Mouse (Mus musculus): Measurements from ENCODE around the gene Stat4. TPM values are rescaled to one million over a fixed set of nuclear protein-coding genes. Genes with fewer than 3 reads are reported as not detected.

Gene Stat4
- polyA plus RNA-seq, 1 experiment from 2014 or later: 2.1 TPM

GRCm38 (mm10) chr1:52102795-52103194, 115.8 kb downstream of the Stat4 start:
- Histone ChIP-seq H3K36me3 (no peaks in the 10 kb centered on the region), H3K27me3 (replicated peaks) (0 out of 2 replicates have a peak, but pooled peaks cover 6% of the 10 kb centered on the region), H3K4me3 (no peak overlapping the region), H3K9me3 (no peaks in the 10 kb centered on the region), H3K9ac (no peak overlapping the region), H3K4me2 (no peak overlapping the region), H3K4me1 (no peaks in the 10 kb centered on the region), H3K27ac (replicated peaks) (no peak overlapping the region)
- WGBS: 71% methylated on average over 8 of the region's 8 CpGs
- no peak for ATAC-seq (ENCODE audit: extremely low read depth, insufficient number of reproducible peaks, low FRiP score, low TSS enrichment)

- no peaks in the 10 kb centered on the region for H3K9me3 ChIP-seq
- no peaks in the 10 kb centered on the region for H3K4me1 ChIP-seq
- no peak overlapping the region for H3K4me3 ChIP-seq
- no peak overlapping the region for H3K4me2 ChIP-seq
- H3K9ac ChIP-seq: no peak overlapping the region
- ATAC-seq (ENCODE audit: extremely low read depth, insufficient number of reproducible peaks, low FRiP score, low TSS enrichment): no peak
- H3K36me3 ChIP-seq: no peaks in the 10 kb centered on the region
- no peak overlapping the region for H3K27ac ChIP-seq (replicated peaks)
- no peaks in the 10 kb centered on the region for H3K27me3 ChIP-seq (replicated peaks)
- whole genome bisulfite sequencing: 83% methylated on average over 11 of the region's 11 CpGs
Measured at GRCm38 (mm10) chr1:52107206-52107605, 120.3 kb downstream of the Stat4 start.

- no peak overlapping the region for H3K4me2 ChIP-seq
- 49% methylated on average over 3 of the region's 3 CpGs for WGBS
- H3K9ac ChIP-seq: no peak overlapping the region
- H3K36me3 ChIP-seq: no peaks in the 10 kb centered on the region
- H3K27me3 ChIP-seq (replicated peaks): no peaks in the 10 kb centered on the region; the same call in 1 of the 2 replicates
- no peak for ATAC-seq (ENCODE audit: extremely low read depth, insufficient number of reproducible peaks, low FRiP score, low TSS enrichment)
- no peak overlapping the region for H3K4me3 ChIP-seq
- peaks cover 6% of the 10 kb centered on the region for H3K4me1 ChIP-seq
- no peaks in the 10 kb centered on the region for H3K9me3 ChIP-seq
- H3K27ac ChIP-seq (replicated peaks): no peak overlapping the region
Measured at GRCm38 (mm10) chr1:52111217-52111616, 124.3 kb downstream of the Stat4 start.

GRCm38 (mm10) chr1:52112301-52112700, 125.4 kb downstream of the Stat4 start:
- 76% methylated on average over 1 of the region's 1 CpGs for WGBS
- no peak for ATAC-seq (ENCODE audit: extremely low read depth, insufficient number of reproducible peaks, low FRiP score, low TSS enrichment)

GRCm38 (mm10) chr1:52113067-52113665, 126.2 kb downstream of the Stat4 start:
- Histone ChIP-seq H3K4me2 (peak overlapping the region; percentile 69), H3K27me3 (replicated peaks) (no peaks in the 10 kb centered on the region; the same call in 1 of the 2 replicates), H3K36me3 (no peaks in the 10 kb centered on the region), H3K27ac (replicated peaks) (peak overlapping the region; percentile 76), H3K9me3 (no peaks in the 10 kb centered on the region), H3K9ac (peak overlapping the region; percentile 76), H3K4me1 (peaks cover 6% of the 10 kb centered on the region), H3K4me3 (peak overlapping the region; percentile 47)
- 22% methylated on average over 7 of the region's 7 CpGs for WGBS
- no peak; the same call in 1 of the 2 replicates for ATAC-seq (ENCODE audit: extremely low read depth, insufficient number of reproducible peaks, low FRiP score, low TSS enrichment)

More at GRCm38 (mm10) chr1:52112301-52112700, 125.4 kb downstream of the Stat4 start:
- Histone ChIP-seq H3K4me2 (no peak overlapping the region), H3K4me3 (no peak overlapping the region), H3K9me3 (no peaks in the 10 kb centered on the region), H3K27ac (replicated peaks) (no peak overlapping the region), H3K9ac (no peak overlapping the region), H3K27me3 (replicated peaks) (no peaks in the 10 kb centered on the region; the same call in 1 of the 2 replicates), H3K4me1 (peaks cover 6% of the 10 kb centered on the region), H3K36me3 (no peaks in the 10 kb centered on the region)

- Histone ChIP-seq H3K9me3 (no peaks in the 10 kb centered on the region), H3K4me1 (peaks cover 9% of the 10 kb centered on the region), H3K4me3 (peak overlapping the region; percentile 47), H3K4me2 (peak overlapping the region; percentile 69), H3K36me3 (no peaks in the 10 kb centered on the region), H3K9ac (peak overlapping the region; percentile 76), H3K27ac (replicated peaks) (peak overlapping the region; percentile 76), H3K27me3 (replicated peaks) (no peaks in the 10 kb centered on the region; the same call in 1 of the 2 replicates)
- ATAC-seq (ENCODE audit: extremely low read depth, insufficient number of reproducible peaks, low FRiP score, low TSS enrichment): peak; percentile 88
- under 1% methylated on average over 32 of the region's 32 CpGs for WGBS
Measured at GRCm38 (mm10) chr1:52113666-52114069, 126.7 kb downstream of the Stat4 start.

- Histone ChIP-seq H3K4me1 (peaks cover 21% of the 10 kb centered on the region), H3K27me3 (replicated peaks) (no peaks in the 10 kb centered on the region; the same call in 1 of the 2 replicates), H3K9me3 (no peaks in the 10 kb centered on the region), H3K36me3 (no peaks in the 10 kb centered on the region), H3K27ac (replicated peaks) (no peak overlapping the region), H3K4me2 (no peak overlapping the region), H3K9ac (no peak overlapping the region), H3K4me3 (no peak overlapping the region)
- 69% methylated on average over 3 of the region's 3 CpGs for WGBS
- no peak for ATAC-seq (ENCODE audit: extremely low read depth, insufficient number of reproducible peaks, low FRiP score, low TSS enrichment)
Measured at GRCm38 (mm10) chr1:52116441-52116840, 129.5 kb downstream of the Stat4 start.

GRCm38 (mm10) chr1:52117777-52118176, 130.8 kb downstream of the Stat4 start:
- H3K9me3 ChIP-seq: no peaks in the 10 kb centered on the region
- H3K27me3 ChIP-seq (replicated peaks): no peaks in the 10 kb centered on the region; the same call in 1 of the 2 replicates
- H3K9ac ChIP-seq: no peak overlapping the region
- no peak overlapping the region for H3K27ac ChIP-seq (replicated peaks)
- H3K4me3 ChIP-seq: no peak overlapping the region
- H3K36me3 ChIP-seq: peaks cover 4% of the 10 kb centered on the region; the same call in 1 of the 2 replicates
- peaks cover 21% of the 10 kb centered on the region for H3K4me1 ChIP-seq
- WGBS: 83% methylated on average over 1 of the region's 1 CpGs
- no peak for ATAC-seq (ENCODE audit: extremely low read depth, insufficient number of reproducible peaks, low FRiP score, low TSS enrichment)
- no peak overlapping the region for H3K4me2 ChIP-seq

GRCm38 (mm10) chr1:52118860-52119591, 132.1 kb downstream of the Stat4 start, which contains the start of gene Stat1:
Gene Stat1, plus strand, starts transcription at chr1:52119440.
- Histone ChIP-seq H3K36me3 (peaks cover 15% of the 10 kb centered on the region; the same call in 1 of the 2 replicates), H3K9ac (peak within 1 kb of the TSS; percentile 83), H3K27ac (replicated peaks) (peak within 1 kb of the TSS; percentile 83), H3K4me1 (peaks cover 15% of the 10 kb centered on the region), H3K9me3 (no peaks in the 10 kb centered on the region), H3K4me2 (peak within 1 kb of the TSS; percentile 96), H3K4me3 (peak within 1 kb of the TSS; percentile 71), H3K27me3 (replicated peaks) (no peaks in the 10 kb centered on the region; the same call in 1 of the 2 replicates)
- ATAC-seq (ENCODE audit: extremely low read depth, insufficient number of reproducible peaks, low FRiP score, low TSS enrichment): peak; percentile 85
- 3% methylated on average over 37 of the region's 37 CpGs for WGBS

GRCm38 (mm10) chr1:52119691-52120090, 132.7 kb downstream of the Stat4 start:
- Histone ChIP-seq H3K27me3 (replicated peaks) (no peaks in the 10 kb centered on the region; the same call in 1 of the 2 replicates), H3K27ac (replicated peaks) (peak overlapping the region; percentile 83), H3K9me3 (no peaks in the 10 kb centered on the region), H3K9ac (peak overlapping the region; percentile 83), H3K4me2 (peak overlapping the region; percentile 96), H3K4me1 (peaks cover 15% of the 10 kb centered on the region), H3K4me3 (peak overlapping the region; percentile 71), H3K36me3 (peaks cover 18% of the 10 kb centered on the region)
- no peak; the same call in 1 of the 2 replicates for ATAC-seq (ENCODE audit: extremely low read depth, insufficient number of reproducible peaks, low FRiP score, low TSS enrichment)
- WGBS: under 1% methylated on average over 20 of the region's 20 CpGs

GRCm38 (mm10) chr1:52120191-52120590, 133.2 kb downstream of the Stat4 start:
- H3K27ac ChIP-seq (replicated peaks): no peak overlapping the region; the same call in 1 of the 2 replicates
- H3K9ac ChIP-seq: peak overlapping the region; percentile 83
- 24% methylated on average over 10 of the region's 10 CpGs for WGBS
- no peaks in the 10 kb centered on the region; the same call in 1 of the 2 replicates for H3K27me3 ChIP-seq (replicated peaks)
- no peaks in the 10 kb centered on the region for H3K9me3 ChIP-seq
- peak overlapping the region; percentile 96 for H3K4me2 ChIP-seq
- no peak for ATAC-seq (ENCODE audit: extremely low read depth, insufficient number of reproducible peaks, low FRiP score, low TSS enrichment)
- H3K4me1 ChIP-seq: peaks cover 15% of the 10 kb centered on the region
- peak overlapping the region; percentile 71 for H3K4me3 ChIP-seq
- peaks cover 23% of the 10 kb centered on the region for H3K36me3 ChIP-seq
